Mouse (Mus musculus) kidney, postnatal 4 days (tissue): Measurements from ENCODE around the gene Pdcd1lg2.
A peak's percentile ranks its signal among the peaks of the same experiment; 100 is the strongest.

Experiments used
- DNase-seq, 2 experiments: peaks; one replicate each; pipeline ENCODE4 v3.0.0; 2021; ENCODE audit warnings: mixed read lengths in 2 of 2

The Pdcd1lg2 gene

GRCm38 (mm10) chr19:29410619-29411018 lies at the start of gene Pdcd1lg2:
Pdcd1lg2 (plus strand) TSS chr19:29410919.
- DNase-seq: no peak

GRCm38 (mm10) chr19:29361468-29362130 lies 49.1 kb upstream of the Pdcd1lg2 start:
- DNase-seq: peak; percentile 88 to 94

DNA sequence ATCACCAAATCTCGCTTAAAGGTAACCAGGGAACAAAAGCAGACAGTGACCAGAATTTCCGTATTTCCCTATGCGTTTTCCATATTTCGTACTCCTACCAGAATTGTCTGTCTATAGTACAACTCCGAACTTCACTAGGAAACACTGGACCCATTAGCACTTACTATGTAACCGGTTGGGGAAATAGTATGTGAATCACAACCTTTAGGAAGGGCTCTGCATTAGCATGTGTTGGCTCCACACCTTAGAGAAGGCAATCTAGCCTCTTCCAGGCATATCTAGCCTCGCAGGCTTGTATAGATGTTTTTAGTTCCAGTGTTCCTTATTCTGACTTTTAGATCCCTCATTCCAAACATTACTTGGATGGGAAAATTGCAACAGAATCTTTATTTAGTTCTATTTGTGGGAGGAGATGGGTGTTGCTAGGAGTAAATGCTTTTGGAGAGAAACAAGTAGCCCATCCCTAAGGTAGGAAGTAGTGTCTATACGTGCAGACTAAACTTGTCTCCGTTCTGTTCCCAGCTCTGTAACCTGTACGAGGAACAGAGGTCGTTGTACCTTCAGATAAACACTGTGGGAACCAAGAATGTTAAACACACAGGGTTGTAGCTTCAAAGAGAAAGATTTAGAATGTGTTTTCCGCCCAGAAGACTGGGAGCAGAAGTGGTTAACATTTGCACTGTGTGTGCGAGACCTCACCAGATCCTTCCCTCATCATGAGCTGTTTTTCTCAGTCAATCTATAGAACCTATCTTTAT lies 48.4 kb upstream of the Pdcd1lg2 start:
- DNase-seq: no peak

- no peak for DNase-seq
Observed at GRCm38 (mm10) chr19:29363557-29363956, 47.2 kb upstream of the Pdcd1lg2 start.

DNA sequence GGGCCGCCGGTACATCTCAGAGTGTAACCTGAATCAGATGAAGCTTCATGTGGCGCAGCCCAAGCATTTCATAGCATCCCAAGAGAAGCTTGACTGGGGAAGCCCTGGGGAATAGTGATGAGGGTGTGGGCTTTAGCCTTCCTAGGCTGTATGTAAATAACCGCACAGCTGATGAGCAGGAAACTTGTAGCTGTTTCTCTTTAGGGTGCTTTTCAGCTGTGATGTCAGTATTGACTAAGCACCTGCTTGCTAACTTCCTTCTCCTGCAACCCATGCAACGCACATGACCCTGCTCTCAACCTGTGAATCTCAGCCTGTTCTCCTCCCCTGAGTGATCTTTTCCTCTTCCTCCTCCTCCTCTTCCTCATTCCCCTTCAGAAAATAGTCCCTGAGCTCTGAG lies 46.6 kb upstream of the Pdcd1lg2 start:
- DNase-seq: no peak

- DNase-seq: peak; percentile 21 to 44
Observed at GRCm38 (mm10) chr19:29365105-29365504, 45.6 kb upstream of the Pdcd1lg2 start.

- no peak for DNase-seq
Observed at GRCm38 (mm10) chr19:29366226-29366968, 44.3 kb upstream of the Pdcd1lg2 start.

DNA sequence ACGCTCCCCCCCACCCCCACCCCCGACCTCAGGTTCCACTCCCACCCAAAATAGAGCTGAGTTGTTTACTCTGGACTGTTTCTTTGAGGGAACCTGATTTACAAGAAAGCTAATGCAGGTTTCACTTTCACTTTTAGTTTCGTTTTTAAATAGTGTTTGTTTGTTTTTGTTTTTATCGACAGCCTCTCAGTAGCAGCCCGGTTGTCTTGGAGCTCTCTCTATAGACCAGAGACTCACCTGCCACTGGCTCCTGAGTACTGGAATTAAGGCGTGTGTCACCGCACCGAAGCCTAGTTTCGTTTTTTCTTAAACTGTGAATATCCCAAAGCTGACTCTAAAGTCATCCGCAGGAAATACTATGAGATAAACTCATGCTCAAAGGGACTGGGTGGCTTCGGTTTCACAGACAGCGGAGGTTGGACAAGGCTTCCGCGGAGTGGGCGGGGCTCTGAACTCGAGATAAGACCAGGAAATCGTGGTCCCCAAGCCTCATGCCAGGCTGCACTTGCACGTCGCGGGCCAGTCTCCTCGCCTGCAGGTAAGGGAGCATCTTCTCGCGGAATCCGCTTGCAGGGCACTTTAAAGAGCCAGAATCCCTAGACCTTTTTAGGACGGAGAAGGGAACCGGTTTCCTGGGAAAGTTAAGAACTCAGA lies 43.6 kb upstream of the Pdcd1lg2 start, which contains the start of the genes Plgrkt and Cd274:
TSS of gene Plgrkt (minus strand) at position 422 of the 654 bp plus-strand sequence.
TSS of gene Cd274 (plus strand) at position 487 of the 654 bp plus-strand sequence.
- peak; percentile 81 to 89 for DNase-seq

- no peak for DNase-seq
Observed at GRCm38 (mm10) chr19:29368041-29368440, 42.7 kb upstream of the Pdcd1lg2 start.

GRCm38 (mm10) chr19:29368671-29369309 lies 41.9 kb upstream of the Pdcd1lg2 start:
- no peak for DNase-seq

DNA sequence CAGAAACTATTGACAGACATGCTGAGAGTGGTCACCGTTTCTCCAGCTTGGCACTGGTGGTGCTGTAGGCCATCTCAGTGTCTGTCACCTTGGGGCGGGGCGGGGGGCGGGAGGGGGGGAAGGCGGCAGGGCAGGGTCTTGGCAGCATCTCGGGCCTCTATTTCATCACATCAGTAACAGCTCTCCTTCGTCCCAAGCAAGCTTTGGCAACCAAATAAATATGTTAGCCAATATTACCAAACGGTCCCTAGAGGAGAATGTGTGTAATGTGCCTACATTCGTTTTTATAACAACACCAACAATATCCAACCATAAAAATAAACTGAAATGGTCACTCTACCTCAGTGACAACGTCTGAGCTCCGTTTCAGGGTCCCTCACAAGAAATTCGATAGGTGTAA lies 40.6 kb upstream of the Pdcd1lg2 start:
- no peak for DNase-seq

DNA sequence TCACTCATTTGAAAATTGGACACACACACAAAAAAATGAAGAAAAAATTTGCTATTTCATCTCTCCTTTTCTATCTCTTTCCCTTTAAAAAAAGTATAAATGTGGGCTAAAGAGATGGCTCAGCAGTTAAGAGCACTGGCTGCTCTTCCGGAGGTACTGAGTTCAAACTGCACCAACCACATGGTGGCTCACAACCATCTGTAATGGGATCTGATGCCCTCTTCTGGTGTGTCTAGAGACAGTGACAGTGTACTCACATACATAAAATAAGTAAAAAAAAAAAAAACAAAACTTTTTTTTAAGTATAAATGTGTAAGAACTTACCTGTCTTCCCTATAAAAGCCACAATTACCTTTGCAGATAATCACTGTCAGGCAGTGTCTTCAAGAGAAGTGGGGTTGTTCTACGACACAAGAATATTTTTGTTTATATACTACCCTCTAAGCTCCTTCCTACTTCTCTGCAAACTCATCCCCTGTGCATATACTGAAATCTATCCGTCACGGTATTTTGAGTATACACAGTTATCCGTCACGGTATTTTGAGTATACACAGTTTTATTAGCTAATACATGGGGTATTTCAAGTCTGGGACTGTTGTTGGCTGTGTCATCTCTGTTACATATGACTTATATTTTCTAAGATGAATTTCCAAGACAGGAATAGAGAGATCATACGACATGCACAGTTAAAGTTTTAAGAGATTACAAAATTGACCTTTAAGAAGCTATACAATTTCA lies 40.0 kb upstream of the Pdcd1lg2 start:
- no peak for DNase-seq

DNA sequence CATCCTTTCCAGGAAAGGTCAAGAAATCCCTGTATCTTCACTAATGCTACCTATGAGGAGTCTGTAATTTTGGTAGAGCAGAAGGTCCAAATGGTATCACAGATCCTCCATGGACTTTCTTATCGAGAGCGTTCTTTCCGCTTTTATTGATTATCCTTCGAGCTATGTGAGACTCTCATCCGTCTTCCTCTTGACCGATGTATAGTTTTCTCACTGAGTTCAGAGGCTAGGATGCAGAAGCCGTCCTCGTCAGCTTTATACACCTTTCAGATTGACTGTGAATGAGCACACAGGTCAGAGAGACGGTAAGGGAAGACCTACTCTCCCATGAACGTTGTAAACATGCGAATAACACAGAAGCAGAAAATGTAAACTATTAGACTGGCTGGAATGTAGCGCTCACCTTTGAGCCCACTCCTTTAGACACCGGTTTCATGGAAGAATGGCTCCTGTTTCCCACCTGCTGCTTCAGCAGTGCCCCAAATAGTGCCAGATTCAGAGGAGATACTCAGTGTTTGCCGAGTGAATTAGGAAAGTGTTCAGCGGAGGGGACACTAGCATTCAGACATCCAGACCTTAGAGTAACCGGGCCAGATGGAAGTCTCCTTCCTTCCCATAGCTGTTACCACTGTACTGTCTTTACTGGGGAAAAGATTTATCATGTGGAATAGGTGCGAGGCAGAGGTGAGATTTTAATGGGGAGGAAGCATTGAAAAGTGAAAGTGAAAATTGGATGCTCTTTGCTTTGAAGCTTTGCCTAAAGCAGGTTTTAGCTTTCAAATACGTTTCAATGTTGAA lies 39.2 kb upstream of the Pdcd1lg2 start:
- DNase-seq: no peak

- no peak for DNase-seq
Observed at GRCm38 (mm10) chr19:29372138-29372537, 38.6 kb upstream of the Pdcd1lg2 start.

DNA sequence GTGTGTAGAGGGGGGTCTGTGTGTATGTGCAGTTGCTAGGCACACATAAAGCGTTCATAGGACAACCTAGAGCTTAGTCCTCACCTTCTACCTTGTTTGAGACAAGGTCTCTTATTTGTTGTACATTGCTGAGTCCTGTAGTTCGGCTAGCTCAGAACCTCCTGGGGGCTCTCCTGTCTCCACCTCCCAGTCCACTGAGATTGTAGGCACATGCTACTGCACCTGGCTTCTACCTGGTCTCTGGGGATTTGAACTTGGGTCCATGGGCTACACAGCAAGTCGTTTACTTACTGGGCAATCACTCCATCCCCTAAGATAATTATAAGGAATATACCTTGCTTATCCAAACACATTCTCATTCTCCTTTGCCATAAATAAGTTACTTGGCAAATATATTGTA lies 38.1 kb upstream of the Pdcd1lg2 start:
- DNase-seq: no peak

GRCm38 (mm10) chr19:29373438-29373837 lies 37.3 kb upstream of the Pdcd1lg2 start:
- no peak for DNase-seq

GRCm38 (mm10) chr19:29374947-29375346 lies 35.8 kb upstream of the Pdcd1lg2 start:
- no peak for DNase-seq

GRCm38 (mm10) chr19:29376382-29376781 lies 34.3 kb upstream of the Pdcd1lg2 start:
- DNase-seq: no peak

DNA sequence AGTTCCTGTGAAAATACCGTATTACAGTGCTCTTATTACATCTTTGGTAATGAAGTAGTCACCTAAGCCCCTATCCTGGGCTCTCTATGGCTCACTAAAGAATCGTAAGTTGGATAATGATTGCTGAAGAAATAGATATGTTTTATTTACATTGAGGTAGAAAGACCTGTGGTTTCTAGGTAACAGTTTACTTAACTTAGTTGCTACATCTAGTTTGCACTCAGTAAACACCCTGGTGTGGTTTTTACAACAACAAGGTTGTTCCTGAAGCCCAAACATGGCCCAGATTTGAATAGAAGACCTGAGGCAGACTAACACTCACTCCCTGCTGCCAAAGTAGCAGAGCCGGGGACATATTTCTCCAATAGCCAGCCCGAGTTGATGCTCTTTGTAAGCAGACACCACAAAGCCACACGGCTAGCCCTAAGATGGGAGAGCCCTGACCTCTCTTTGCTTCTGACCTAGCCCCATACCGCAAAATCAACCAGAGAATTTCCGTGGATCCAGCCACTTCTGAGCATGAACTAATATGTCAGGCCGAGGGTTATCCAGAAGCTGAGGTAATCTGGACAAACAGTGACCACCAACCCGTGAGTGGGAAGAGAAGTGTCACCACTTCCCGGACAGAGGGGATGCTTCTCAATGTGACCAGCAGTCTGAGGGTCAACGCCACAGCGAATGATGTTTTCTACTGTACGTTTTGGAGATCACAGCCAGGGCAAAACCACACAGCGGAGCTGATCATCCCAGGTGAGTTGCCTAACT lies 30.7 kb upstream of the Pdcd1lg2 start:
- DNase-seq: no peak

- no peak for DNase-seq
Observed at GRCm38 (mm10) chr19:29383368-29383767, 27.4 kb upstream of the Pdcd1lg2 start.
